Comparison of ENCODE assay signal across 21 mouse cellular contexts in genomic region chr17:29937350-29937781, GRCm38 (mm10). TPM values are rescaled to one million over a fixed set of nuclear protein-coding genes. Genes with fewer than 3 reads are reported as not detected.
DNase-seq lines count a peak whose midpoint lies in the region; ATAC-seq lines count a peak whose summit lies in the region.
"Had no signal": no experiment of that assay in that cellular context is flagged by ENCODE, and none has a peak within 500 bp of the region (broad histone marks: within the 10 kb centered on the region; RNA-seq: fewer than 3 reads in every experiment).

No protein-coding gene starts in this region.

- 87% methylated on average over 9 of the region's 9 CpGs for WGBS in kidney, embryonic 14.5 days

- H3K4me1 ChIP-seq in kidney, embryonic 14.5 days (ENCODE audit: control insufficient read depth, insufficient read depth, low read length) = 0 out of 2 replicates have a peak, but pooled peaks cover 4% of the 10 kb centered on the region
- H3K4me1 ChIP-seq: heart, embryonic 15.5 days; lung, embryonic 15.5 days had no signal

- H3K4me2 ChIP-seq in kidney, embryonic 14.5 days (replicated peaks; ENCODE audit: low read depth, low read length) = no peak overlapping the region
- H3K4me2 ChIP-seq: heart, embryonic 15.5 days; lung, embryonic 15.5 days had no signal

- H3K9ac ChIP-seq in kidney, embryonic 14.5 days (ENCODE audit: low read depth, low read length) = no peak overlapping the region
- H3K9ac ChIP-seq: heart, embryonic 15.5 days; liver, embryonic 14.5 days; lung, embryonic 15.5 days had no signal

- no peaks in the 10 kb centered on the region for H3K27me3 ChIP-seq in kidney, embryonic 14.5 days (ENCODE audit: control insufficient read depth, insufficient read depth, low read length)
- H3K27me3 ChIP-seq: heart, embryonic 15.5 days; lung, embryonic 15.5 days had no signal

- no peaks in the 10 kb centered on the region for H3K36me3 ChIP-seq in kidney, embryonic 14.5 days (ENCODE audit: control insufficient read depth, insufficient read depth, low read length)
- H3K36me3 ChIP-seq: embryonic facial prominence, embryonic 10.5 days; heart, embryonic 15.5 days; lung, embryonic 15.5 days had no signal

- no peak overlapping the region for H3K27ac ChIP-seq in kidney, embryonic 14.5 days (ENCODE audit: low read depth, low read length)
- H3K27ac ChIP-seq: embryonic facial prominence, embryonic 10.5 days; heart, adult 2 months; heart, embryonic 15.5 days; liver, embryonic 14.5 days; lung, embryonic 15.5 days had no signal

- peak; percentile 22 to 59 for DNase-seq in adrenal gland, adult (ENCODE audit: inconsistent age in 2 of 2, low spot score in 1 of 2)
- no peak for DNase-seq in adrenal gland, adult 18-20 months (ENCODE audit: low spot score in 2 of 2)
- DNase-seq in kidney, adult 11 months = peak; percentile 18
- peak; percentile 35 for DNase-seq in MN1 (ENCODE audit: low spot score)
- DNase-seq in adrenal gland, postnatal 36 days = peak; percentile 51 to 57
- DNase-seq in gastrocnemius, adult 18-20 months (ENCODE audit: low spot score) = no peak
- no peak for DNase-seq in urinary bladder, postnatal 36 days (ENCODE audit: low spot score in 2 of 2)
- DNase-seq: cerebellum, adult 11-12 months; gastrocnemius, postnatal 14 days; heart, adult 2 months; heart, postnatal 4 days; kidney, postnatal 14 days; right cerebral cortex, postnatal 14 days; spleen, adult 18-20 months had no signal

- H3K4me3 ChIP-seq in kidney, embryonic 14.5 days (ENCODE audit: low read length) = no peak overlapping the region
- H3K4me3 ChIP-seq: embryonic facial prominence, embryonic 10.5 days; heart, adult 2 months; heart, embryonic 15.5 days; lung, embryonic 15.5 days had no signal

- ATAC-seq in kidney, embryonic 14.5 days (ENCODE audit: low FRiP score, low TSS enrichment) = no peak
- ATAC-seq: hindbrain, embryonic 16.5 days; intestine, embryonic 16.5 days had no signal

- no peaks in the 10 kb centered on the region for H3K9me3 ChIP-seq in kidney, embryonic 14.5 days (ENCODE audit: control insufficient read depth, low read length)
- H3K9me3 ChIP-seq: embryonic facial prominence, embryonic 10.5 days; lung, embryonic 15.5 days had no signal

RNA-seq across cellular contexts. Expression of gene Mdga1, which starts 32.5 kb away (rescaled TPM):
- total RNA-seq in adrenal gland, adult 18-20 months (2021) = 1 to 10 TPM in 1 of 2 experiments, under 1 TPM in 1; 0.23 to 1.2 TPM
- polyA plus RNA-seq in kidney, embryonic 14.5 days (2014; fragmentation: Nextera tagmentation; extraction: Ambion mirVana) = 1.0 and 1.6 TPM in 2 replicates
- total RNA-seq in adrenal gland, postnatal 36 days (2021) = 1 to 10 TPM in 1 of 2 experiments, under 1 TPM in 1; 0.63 to 1.4 TPM
- 10 to 100 TPM; 26.5 to 32.8 TPM for total RNA-seq in gastrocnemius, adult 18-20 months (2021)

Comparison
In these comparisons a context has a peak if more than half of its experiments do, and no peak if none do; other contexts are left out.
1. DNase-seq: peak in adrenal gland, adult (2 of 2), kidney, adult 11 months (single experiment), MN1 (single experiment) and adrenal gland, postnatal 36 days (2 of 2); none in adrenal gland, adult 18-20 months (0 of 2), gastrocnemius, adult 18-20 months (single experiment) and urinary bladder, postnatal 36 days (0 of 2).
2. RNA of gene Mdga1, which starts 32.5 kb away (total RNA-seq): 26.5 to 32.8 TPM in gastrocnemius, adult 18-20 months; 0.63 to 1.4 TPM in adrenal gland, postnatal 36 days and 0.23 to 1.2 TPM in adrenal gland, adult 18-20 months; every median in the first group is over 10 times any median in the second.